Mouse (Mus musculus) thymus, adult 2 months (tissue): Measurements from ENCODE around the gene Eml2. TPM values are rescaled to one million over a fixed set of nuclear protein-coding genes. Genes with fewer than 3 reads are reported as not detected.

Experiments used
- DNase-seq: peaks from one replicate; pipeline ENCODE4 v3.0.0; 2021
- H3K27ac ChIP-seq: fragments of 200-500 bp; 2 replicates; pipeline ENCODE4 v1.5.1; 2012; ENCODE audit warnings: low read length, control low read depth; ENCODE audit not compliant: control insufficient read depth, insufficient read depth
- H3K27me3 ChIP-seq: fragments of 200-500 bp; 2 replicates; pipeline ENCODE4 v1.6.1; 2012; ENCODE audit warnings: mild to moderate bottlenecking, low read length, moderate library complexity, mixed read lengths; ENCODE audit not compliant: control insufficient read depth, insufficient read depth
- H3K36me3 ChIP-seq: fragments of 200-500 bp; 2 replicates; pipeline ENCODE4 v1.6.1; 2012; ENCODE audit warnings: mild to moderate bottlenecking, low read length, moderate library complexity; ENCODE audit not compliant: control insufficient read depth, insufficient read depth
- H3K4me1 ChIP-seq: fragments of 200-500 bp; replicated peaks from 2 replicates; pipeline ENCODE4 v1.6.1; 2012; ENCODE audit warnings: low read length; ENCODE audit not compliant: control insufficient read depth, insufficient read depth
- H3K4me3 ChIP-seq: fragments of 200-500 bp; 2 replicates; pipeline ENCODE4 v1.5.1; 2012; ENCODE audit warnings: mild to moderate bottlenecking, low read length, control low read depth, moderate library complexity; ENCODE audit not compliant: control insufficient read depth, insufficient read depth
- CTCF ChIP-seq: fragments of 200-500 bp; IDR thresholded peaks from 2 replicates; pipeline ENCODE4 v1.5.1; 2012; ENCODE audit warnings: mild to moderate bottlenecking, control low read depth, low read length, moderate library complexity, borderline replicate concordance; ENCODE audit not compliant: control insufficient read depth, poor library complexity, insufficient read depth; ENCODE audit errors: extremely low read depth
- POLR2A ChIP-seq: fragments of 200-500 bp; IDR thresholded peaks from 2 replicates; pipeline ENCODE4 v1.6.1; 2012; ENCODE audit warnings: mild to moderate bottlenecking, low read length, control low read depth, moderate library complexity; ENCODE audit not compliant: control insufficient read depth, poor library complexity, insufficient read depth; ENCODE audit errors: extremely low read depth
- WGBS: fragments of 180-500 bp; shearing (Covaris S2); methylation state at CpG from one replicate; pipeline ENCODE4 v1.1.7; 2018; 5-methylcytosine and 5-hydroxymethylcytosine counted together
- polyA plus RNA-seq: library from polyadenylated mRNA; depleted of rRNA; stranded (reverse); fragments of >200 nt; gene quantifications from 2 replicates; pipeline ENCODE4 v1.2.3, GENCODE M21; 2012

Eml2 gene
- polyA plus RNA-seq, 1 experiment = 40.3 TPM

- H3K27ac ChIP-seq = no peak overlapping the region
- peaks cover 20% of the 10 kb centered on the region for H3K4me1 ChIP-seq
- no peaks in the 10 kb centered on the region for H3K36me3 ChIP-seq
- H3K27me3 ChIP-seq = no peaks in the 10 kb centered on the region; the same call in 1 of the 2 replicates
- DNase-seq = no peak
- no peak for TF ChIP-seq CTCF
- no peak for TF ChIP-seq POLR2A
- 79% methylated on average over 3 of the region's 3 CpGs for WGBS
- no peak overlapping the region for H3K4me3 ChIP-seq
These were observed 9.2 kb upstream of the Eml2 start for GRCm38 (mm10) chr7:19166990-19167389.

GRCm38 (mm10) chr7:19169506-19169905 is 6.7 kb upstream of the Eml2 start:
- Histone ChIP-seq H3K27me3 (no peaks in the 10 kb centered on the region; the same call in 1 of the 2 replicates), H3K27ac (no peak overlapping the region)
- 41% methylated on average over 10 of the region's 10 CpGs for WGBS

GRCm38 (mm10) chr7:19170142-19170541 is 6.1 kb upstream of the Eml2 start:
- Histone ChIP-seq H3K27me3 (no peaks in the 10 kb centered on the region; the same call in 1 of the 2 replicates), H3K4me1 (peaks cover 13% of the 10 kb centered on the region), H3K4me3 (no peak overlapping the region), H3K36me3 (no peaks in the 10 kb centered on the region), H3K27ac (no peak overlapping the region)
- no peak for DNase-seq
- TF ChIP-seq POLR2A = no peak
- 86% methylated on average over 8 of the region's 8 CpGs for WGBS

More at GRCm38 (mm10) chr7:19169506-19169905, 6.7 kb upstream of the Eml2 start:
- TF ChIP-seq CTCF (no peak), POLR2A (no peak)
- Histone ChIP-seq H3K36me3 (no peaks in the 10 kb centered on the region), H3K4me3 (no peak overlapping the region), H3K4me1 (peaks cover 19% of the 10 kb centered on the region)
- DNase-seq = no peak

GRCm38 (mm10) chr7:19171831-19172230 is 4.4 kb upstream of the Eml2 start:
- no peak for DNase-seq
- Histone ChIP-seq H3K27me3 (peaks cover 5% of the 10 kb centered on the region; the same call in 1 of the 2 replicates), H3K4me3 (no peak overlapping the region), H3K4me1 (peaks cover 7% of the 10 kb centered on the region; the same call in 1 of the 2 replicates), H3K27ac (no peak overlapping the region), H3K36me3 (no peaks in the 10 kb centered on the region)
- 66% methylated on average over 8 of the region's 8 CpGs for WGBS
- TF ChIP-seq POLR2A (no peak), CTCF (no peak)

GRCm38 (mm10) chr7:19172874-19173273 is 3.3 kb upstream of the Eml2 start:
- Histone ChIP-seq H3K27me3 (peaks cover 9% of the 10 kb centered on the region), H3K4me3 (peak overlapping the region; percentile 6; the same call in 1 of the 2 replicates), H3K27ac (no peak overlapping the region), H3K36me3 (no peaks in the 10 kb centered on the region), H3K4me1 (peaks cover 7% of the 10 kb centered on the region; the same call in 1 of the 2 replicates)
- peak; percentile 89 for DNase-seq
- TF ChIP-seq CTCF = peak; percentile 97
- no peak for TF ChIP-seq POLR2A
- 5% methylated on average over 17 of the region's 17 CpGs for WGBS

GRCm38 (mm10) chr7:19176516-19176947 is 311 bp downstream of the Eml2 start:
- peaks cover 14% of the 10 kb centered on the region for H3K4me1 ChIP-seq
- DNase-seq = no peak
- peaks cover 23% of the 10 kb centered on the region for H3K27me3 ChIP-seq
- no peaks in the 10 kb centered on the region for H3K36me3 ChIP-seq
- 15% methylated on average over 18 of the region's 21 CpGs for WGBS
- TF ChIP-seq CTCF (no peak), POLR2A (no peak)
- no peak overlapping the region for H3K27ac ChIP-seq
- no peak overlapping the region for H3K4me3 ChIP-seq

GRCm38 (mm10) chr7:19177216-19177615 is 995 bp downstream of the Eml2 start:
- no peak overlapping the region for H3K27ac ChIP-seq
- H3K4me3 ChIP-seq = no peak overlapping the region
- peaks cover 19% of the 10 kb centered on the region for H3K4me1 ChIP-seq
- peaks cover 23% of the 10 kb centered on the region for H3K27me3 ChIP-seq
- no peak for TF ChIP-seq POLR2A
- TF ChIP-seq CTCF = no peak
- H3K36me3 ChIP-seq = no peaks in the 10 kb centered on the region
- no peak for DNase-seq
- WGBS = 90% methylated on average over 7 of the region's 7 CpGs
